Mouse (Mus musculus) midbrain, postnatal 0 days (tissue): ENCODE measurements at regions not wholly inside any gene's neighbourhood (a gene's known extent, or its start where the extent isn't known, plus 50 kb on each side); places are given as distances from the start of the nearest gene placed in this dataset.

Experiments
- ATAC-seq: fragments of 200-750 bp; cut with Nextera tagmentation; 2 replicates; pipeline ENCODE4 v1.8.0; 2017; ENCODE audit warnings: moderate number of reproducible peaks, mild to moderate bottlenecking, moderate TSS enrichment, moderate library complexity; ENCODE audit not compliant: low FRiP score
- DNase-seq: peaks from one replicate; pipeline ENCODE4 v3.0.0-alpha.2; 2015; ENCODE audit warnings: low spot score
- H3K27ac ChIP-seq: fragments of 300-500 bp; sonication (generic); 2 replicates; pipeline ENCODE4 v1.5.1; 2014; ENCODE audit warnings: low read depth, mild to moderate bottlenecking, low read length, mixed read lengths
- H3K27me3 ChIP-seq: fragments of 300-500 bp; sonication (generic); 2 replicates; pipeline ENCODE4 v1.6.1; 2014; ENCODE audit warnings: low read length, control low read depth, mixed read lengths; ENCODE audit not compliant: insufficient read depth
- H3K36me3 ChIP-seq: fragments of 300-500 bp; sonication (generic); 2 replicates; pipeline ENCODE4 v1.6.1; 2014; ENCODE audit warnings: low read length, control low read depth, mixed read lengths; ENCODE audit not compliant: insufficient read depth
- H3K4me1 ChIP-seq: fragments of 300-500 bp; sonication (generic); 2 replicates; pipeline ENCODE4 v1.6.1; 2014; ENCODE audit warnings: mild to moderate bottlenecking, control low read depth, antibody characterized with exemption, low read length, mixed read lengths; ENCODE audit not compliant: insufficient read depth
- H3K4me2 ChIP-seq: fragments of 300-500 bp; sonication (generic); 2 replicates; pipeline ENCODE4 v1.6.1; 2014; ENCODE audit warnings: low read depth, mild to moderate bottlenecking, low read length, mixed read lengths; ENCODE audit not compliant: poor library complexity, severe bottlenecking
- H3K4me3 ChIP-seq: fragments of 300-500 bp; sonication (generic); 2 replicates; pipeline ENCODE4 v1.5.1; 2014; ENCODE audit warnings: low read depth, mild to moderate bottlenecking, low read length, moderate library complexity
- H3K9ac ChIP-seq: fragments of 300-500 bp; sonication (generic); replicated peaks from 2 replicates; pipeline ENCODE4 v1.6.1; 2014; ENCODE audit warnings: mild to moderate bottlenecking, low read length, moderate library complexity, mixed read lengths; ENCODE audit not compliant: poor library complexity, severe bottlenecking
- H3K9me3 ChIP-seq: fragments of 300-500 bp; sonication (generic); 2 replicates; pipeline ENCODE4 v1.6.1; 2016; ENCODE audit warnings: low read length, control low read depth
- CTCF ChIP-seq: IDR thresholded peaks from 2 replicates; pipeline ENCODE4 v1.5.1; 2016; ENCODE audit warnings: antibody characterized with exemption, mild to moderate bottlenecking
- WGBS: fragments of 180-500 bp; shearing (Covaris S2); extraction: QIAGEN DNeasy Blood & Tissue Kit; methylation state at CpG from one replicate; pipeline ENCODE4 v1.1.7; 2014; 5-methylcytosine and 5-hydroxymethylcytosine counted together

GRCm38 (mm10) chr1:154116188-154116710, 84.7 kb upstream of the Zfp648 start:
- WGBS = 86% methylated on average over 7 of the region's 7 CpGs
- H3K9me3 ChIP-seq = no peaks in the 10 kb centered on the region

GRCm38 (mm10) chr1:154117346-154117687, 83.7 kb upstream of the Zfp648 start:
- no peaks in the 10 kb centered on the region for H3K36me3 ChIP-seq
- no peaks in the 10 kb centered on the region for H3K27me3 ChIP-seq
- DNase-seq (peak; percentile 29), ATAC-seq (no peak)
- no peak; the same call in 1 of the 2 replicates for TF ChIP-seq CTCF
- H3K9ac ChIP-seq = no peak overlapping the region
- H3K4me2 ChIP-seq = peak overlapping the region; percentile 20
- 0 out of 2 replicates have a peak overlapping the region, but pooled peaks have one; percentile 68 for H3K27ac ChIP-seq
- 43% methylated on average over 11 of the region's 11 CpGs for WGBS
- H3K9me3 ChIP-seq = no peaks in the 10 kb centered on the region
- no peaks in the 10 kb centered on the region for H3K4me1 ChIP-seq
- no peak overlapping the region for H3K4me3 ChIP-seq

More at GRCm38 (mm10) chr1:154116188-154116710, 84.7 kb upstream of the Zfp648 start:
- no peak overlapping the region for H3K27ac ChIP-seq
- H3K4me3 ChIP-seq = no peak overlapping the region
- no peak for ATAC-seq
- H3K4me2 ChIP-seq = no peak overlapping the region
- H3K9ac ChIP-seq = no peak overlapping the region
- no peak for TF ChIP-seq CTCF
- no peaks in the 10 kb centered on the region for H3K27me3 ChIP-seq
- no peak for DNase-seq
- H3K4me1 ChIP-seq = no peaks in the 10 kb centered on the region
- H3K36me3 ChIP-seq = no peaks in the 10 kb centered on the region

GRCm38 (mm10) chr1:154117688-154118373, 83.2 kb upstream of the Zfp648 start:
- DNase-seq (peak; percentile 37), ATAC-seq (no peak)
- peak; percentile 46 for TF ChIP-seq CTCF
- no peak overlapping the region for H3K4me3 ChIP-seq
- H3K4me2 ChIP-seq = peak overlapping the region; percentile 20
- H3K36me3 ChIP-seq = no peaks in the 10 kb centered on the region
- no peaks in the 10 kb centered on the region for H3K27me3 ChIP-seq
- no peak overlapping the region for H3K9ac ChIP-seq
- H3K9me3 ChIP-seq = no peaks in the 10 kb centered on the region
- H3K4me1 ChIP-seq = no peaks in the 10 kb centered on the region
- 34% methylated on average over 17 of the region's 20 CpGs for WGBS
- H3K27ac ChIP-seq = peak overlapping the region; percentile 68

GRCm38 (mm10) chr1:154118374-154119004, 82.5 kb upstream of the Zfp648 start:
- no peak for ATAC-seq
- no peak overlapping the region for H3K4me3 ChIP-seq
- peak; percentile 78 for DNase-seq
- H3K27ac ChIP-seq = peak overlapping the region; percentile 68
- peak; percentile 90 for TF ChIP-seq CTCF
- no peak overlapping the region for H3K9ac ChIP-seq
- no peak overlapping the region for H3K4me2 ChIP-seq
- no peaks in the 10 kb centered on the region for H3K9me3 ChIP-seq
- H3K4me1 ChIP-seq = no peaks in the 10 kb centered on the region
- H3K27me3 ChIP-seq = no peaks in the 10 kb centered on the region
- 47% methylated on average over 10 of the region's 10 CpGs for WGBS
- H3K36me3 ChIP-seq = no peaks in the 10 kb centered on the region

- Histone ChIP-seq H3K36me3 (no peaks in the 10 kb centered on the region), H3K4me3 (no peak overlapping the region), H3K9me3 (no peaks in the 10 kb centered on the region), H3K4me2 (no peak overlapping the region), H3K27ac (no peak overlapping the region), H3K9ac (no peak overlapping the region), H3K27me3 (no peaks in the 10 kb centered on the region), H3K4me1 (no peaks in the 10 kb centered on the region)
- WGBS = 80% methylated on average over 5 of the region's 5 CpGs
- no peak for DNase-seq
- TF ChIP-seq CTCF = no peak
- ATAC-seq = no peak
Observed at GRCm38 (mm10) chr1:154119611-154120010, 81.4 kb upstream of the Zfp648 start.

- Histone ChIP-seq H3K9me3 (no peaks in the 10 kb centered on the region), H3K4me1 (no peaks in the 10 kb centered on the region), H3K27me3 (no peaks in the 10 kb centered on the region), H3K4me3 (no peak overlapping the region), H3K4me2 (no peak overlapping the region), H3K27ac (no peak overlapping the region), H3K9ac (no peak overlapping the region), H3K36me3 (no peaks in the 10 kb centered on the region)
- DNase-seq (peak; percentile 78), ATAC-seq (no peak)
- TF ChIP-seq CTCF = no peak
- 40% methylated on average over 1 of the region's 1 CpGs for WGBS
Observed at GRCm38 (mm10) chr1:154120693-154121092, 80.3 kb upstream of the Zfp648 start.
